9 mouse cellular contexts compared by ENCODE assay signal in the genomic region with DNA sequence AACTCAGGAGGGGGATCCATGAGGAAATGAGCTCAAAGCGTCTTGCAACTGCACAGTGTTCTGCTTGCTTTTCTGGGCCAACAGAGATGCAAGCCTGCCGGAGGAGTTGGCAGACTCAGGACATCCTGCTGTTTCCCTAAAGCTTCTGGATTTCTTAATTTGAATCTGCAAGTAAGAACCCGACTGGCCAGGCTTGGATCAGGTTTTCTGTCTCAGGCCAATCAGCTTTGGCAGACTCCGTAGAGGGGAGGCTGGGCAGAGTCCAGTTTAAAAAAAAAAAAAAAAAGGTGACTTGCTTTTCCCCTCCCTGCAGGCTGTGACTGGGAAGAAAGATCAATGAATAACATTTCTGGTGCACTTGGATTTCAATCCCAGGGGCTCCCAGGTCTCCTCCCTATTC. TPM values are rescaled to one million over a fixed set of nuclear protein-coding genes. Genes with fewer than 3 reads are reported as not detected.
A peak's percentile ranks its signal among the peaks of the same experiment; 100 is the strongest.
DNase-seq lines count a peak whose midpoint lies in the region; ATAC-seq and TF ChIP-seq lines count a peak whose summit lies in the region.
"Had no signal": no experiment of that assay in that cellular context is flagged by ENCODE, and none has a peak within 500 bp of the region (broad histone marks: within the 10 kb centered on the region; RNA-seq: fewer than 3 reads in every experiment).

No protein-coding gene starts in this region.

- peak overlapping the region; percentile 16; the same call in 1 of the 2 replicates for H3K4me3 ChIP-seq in lung, embryonic 14.5 days (ENCODE audit: low read depth, low read length)
- H3K4me3 ChIP-seq in lung, adult 2 months (replicated peaks; ENCODE audit: extremely low read depth, low read depth, low read length) = no peak overlapping the region
- H3K4me3 ChIP-seq in stomach, embryonic 14.5 days (ENCODE audit: low read depth, low read length) = no peak overlapping the region

- TF ChIP-seq POLR2A in lung, adult 2 months (IDR thresholded peaks at IDR 0.05; ENCODE audit: borderline replicate concordance, extremely low read depth, low read depth, low read length) = no peak

- peak overlapping the region; percentile 24; the same call in 1 of the 2 replicates for H3K27ac ChIP-seq in lung, embryonic 14.5 days (ENCODE audit: low read depth)
- no peak overlapping the region for H3K27ac ChIP-seq in stomach, embryonic 14.5 days (ENCODE audit: low read length)
- H3K27ac ChIP-seq: macrophage had no signal

- ATAC-seq in lung, embryonic 14.5 days (ENCODE audit: insufficient read depth) = no peak
- no peak for ATAC-seq in stomach, embryonic 14.5 days (ENCODE audit: insufficient number of reproducible peaks, insufficient read depth, low FRiP score, low read depth)
- no peak for ATAC-seq in megakaryocyte, adult 5-6 weeks (ENCODE audit: poor library complexity, severe bottlenecking)

- peak; percentile 71 for DNase-seq in lung, embryonic 14.5 days
- DNase-seq in lung, adult 2 months = no peak
- peak; percentile 63 for DNase-seq in fibroblast of lung, adult 2 months (ENCODE audit: low read depth)
- DNase-seq in kidney, postnatal 14 days = peak; percentile 77
- no peak for DNase-seq in right cerebral cortex, adult 18-20 months
- no peak for DNase-seq in left cerebral cortex, adult 9 months (ENCODE audit: low spot score in 2 of 2)

- H3K36me3 ChIP-seq in lung, embryonic 14.5 days (ENCODE audit: insufficient read depth) = no peaks in the 10 kb centered on the region
- H3K36me3 ChIP-seq in stomach, embryonic 14.5 days (ENCODE audit: control insufficient read depth, insufficient read depth, low read length) = no peaks in the 10 kb centered on the region

- H3K9ac ChIP-seq in lung, embryonic 14.5 days = no peak overlapping the region
- no peak overlapping the region for H3K9ac ChIP-seq in stomach, embryonic 14.5 days (replicated peaks; ENCODE audit: low read depth, low read length)

- peak overlapping the region; percentile 31 for H3K4me2 ChIP-seq in lung, embryonic 14.5 days
- H3K4me2 ChIP-seq in stomach, embryonic 14.5 days (replicated peaks; ENCODE audit: low read depth, low read length) = peak overlapping the region; percentile 2; the same call in 1 of the 2 replicates

- no peaks in the 10 kb centered on the region for H3K9me3 ChIP-seq in lung, embryonic 14.5 days (ENCODE audit: low read depth, low read length)
- H3K9me3 ChIP-seq in stomach, embryonic 14.5 days (ENCODE audit: control insufficient read depth, low read depth, low read length) = no peaks in the 10 kb centered on the region

- peaks cover 11% of the 10 kb centered on the region for H3K4me1 ChIP-seq in lung, embryonic 14.5 days (ENCODE audit: insufficient read depth)
- H3K4me1 ChIP-seq in lung, adult 2 months (ENCODE audit: control insufficient read depth, insufficient read depth, low read length) = peaks cover 7% of the 10 kb centered on the region; the same call in 1 of the 2 replicates
- peaks cover 24% of the 10 kb centered on the region for H3K4me1 ChIP-seq in stomach, embryonic 14.5 days (ENCODE audit: control insufficient read depth, insufficient read depth, low read length)

- 40% methylated on average over 4 of the region's 4 CpGs for WGBS in lung, embryonic 14.5 days
- 51% methylated on average over 4 of the region's 4 CpGs for WGBS in lung, adult 2 months
- 39% methylated on average over 4 of the region's 4 CpGs for WGBS in stomach, embryonic 14.5 days

- TF ChIP-seq CTCF in lung, embryonic 14.5 days (IDR thresholded peaks at IDR 0.05; ENCODE audit: low read depth) = no peak
- no peak for TF ChIP-seq CTCF in lung, adult 2 months (IDR thresholded peaks at IDR 0.05; ENCODE audit: insufficient read depth, low read length)

- no peaks in the 10 kb centered on the region for H3K27me3 ChIP-seq in lung, embryonic 14.5 days (ENCODE audit: insufficient read depth, low read length)
- no peaks in the 10 kb centered on the region for H3K27me3 ChIP-seq in stomach, embryonic 14.5 days (ENCODE audit: control insufficient read depth, insufficient read depth, low read length)

RNA-seq across cellular contexts. Expression of gene Vdac1, which starts 2.1 kb away (rescaled TPM):
- polyA plus RNA-seq in lung, embryonic 14.5 days (2014; fragmentation: Nextera tagmentation; extraction: Ambion mirVana) = 219 TPM in 2 replicates
- 34.1 and 65.1 TPM in 2 replicates for polyA plus RNA-seq in lung, adult 2 months (2012; rRNA removed)
- polyA plus RNA-seq in stomach, embryonic 14.5 days (2014; fragmentation: Nextera tagmentation; extraction: Ambion mirVana) = 202 and 210 TPM in 2 replicates
- 71.2 and 74.6 TPM in 2 replicates for total RNA-seq in megakaryocyte, adult 5-6 weeks (2015)
- 116 and 128 TPM in 2 replicates for total RNA-seq in megakaryocyte, adult 5-6 weeks (2017)

RNA-seq across cellular contexts. Expression of gene 9530068E07Rik, which starts 37.7 kb away (rescaled TPM):
- 235 and 242 TPM in 2 replicates for polyA plus RNA-seq in lung, embryonic 14.5 days (2014; fragmentation: Nextera tagmentation; extraction: Ambion mirVana)
- polyA plus RNA-seq in lung, adult 2 months (2012; rRNA removed) = 160 and 194 TPM in 2 replicates
- polyA plus RNA-seq in stomach, embryonic 14.5 days (2014; fragmentation: Nextera tagmentation; extraction: Ambion mirVana) = 212 and 229 TPM in 2 replicates
- total RNA-seq in megakaryocyte, adult 5-6 weeks (2015) = 131 and 132 TPM in 2 replicates
- 74.8 and 90.7 TPM in 2 replicates for total RNA-seq in megakaryocyte, adult 5-6 weeks (2017)

Comparison
In these comparisons a context has a peak if more than half of its experiments do, and no peak if none do; other contexts are left out.
1. DNase-seq: peak in lung, embryonic 14.5 days (single experiment), fibroblast of lung, adult 2 months (single experiment) and kidney, postnatal 14 days (single experiment); none in lung, adult 2 months (single experiment), right cerebral cortex, adult 18-20 months (single experiment) and left cerebral cortex, adult 9 months (0 of 2).